Mouse (Mus musculus) intestine, postnatal 0 days (tissue): ENCODE measurements around the gene Aif1l. TPM values are rescaled to one million over a fixed set of nuclear protein-coding genes. Genes with fewer than 3 reads are reported as not detected.
"Not testable (repeated sequence)": the region's sequence is repeated elsewhere in the genome, so short reads cannot be mapped to it uniquely, and the experiment has no call there.

Experiments
- ATAC-seq: fragments of 200-750 bp; cut with Nextera tagmentation; 2 replicates; pipeline ENCODE4 v1.8.0; 2017; ENCODE audit warnings: mild to moderate bottlenecking, moderate TSS enrichment, moderate library complexity
- H3K27ac ChIP-seq: fragments of 300-500 bp; sonication (generic); 2 replicates; pipeline ENCODE4 v1.5.1; 2014; ENCODE audit warnings: mild to moderate bottlenecking, low read depth, low read length, moderate library complexity
- H3K27me3 ChIP-seq: fragments of 300-500 bp; sonication (generic); replicated peaks from 2 replicates; pipeline ENCODE4 v1.6.1; 2014; ENCODE audit warnings: low read length, mixed read lengths; ENCODE audit not compliant: control insufficient read depth, insufficient read depth
- H3K36me3 ChIP-seq: fragments of 300-500 bp; sonication (generic); 2 replicates; pipeline ENCODE4 v1.6.1; 2014; ENCODE audit warnings: mild to moderate bottlenecking, moderate library complexity; ENCODE audit not compliant: control insufficient read depth, insufficient read depth
- H3K4me1 ChIP-seq: fragments of 300-500 bp; sonication (generic); replicated peaks from 2 replicates; pipeline ENCODE4 v1.6.1; 2014; ENCODE audit warnings: antibody characterized with exemption, low read length, mixed read lengths; ENCODE audit not compliant: control insufficient read depth, insufficient read depth
- H3K4me2 ChIP-seq: fragments of 300-500 bp; sonication (generic); replicated peaks from 2 replicates; pipeline ENCODE4 v1.6.1; 2014; ENCODE audit warnings: low read depth, mild to moderate bottlenecking, moderate library complexity
- H3K4me3 ChIP-seq: fragments of 300-500 bp; sonication (generic); 2 replicates; pipeline ENCODE4 v1.5.1; 2014; ENCODE audit warnings: low read depth, low read length
- H3K9ac ChIP-seq: fragments of 300-500 bp; sonication (generic); 2 replicates; pipeline ENCODE4 v1.6.1; 2014; ENCODE audit warnings: mild to moderate bottlenecking, low read depth, low read length
- H3K9me3 ChIP-seq: fragments of 300-500 bp; sonication (generic); 2 replicates; pipeline ENCODE4 v1.6.1; 2016; ENCODE audit warnings: mixed run types; ENCODE audit not compliant: control insufficient read depth
- CTCF ChIP-seq: sonication (generic); IDR thresholded peaks from 2 replicates; pipeline ENCODE4 v1.5.1; 2016; ENCODE audit warnings: low read depth, mild to moderate bottlenecking, control low read depth, antibody characterized with exemption, moderate library complexity
- WGBS: fragments of 180-500 bp; shearing (Covaris S2); extraction: QIAGEN DNeasy Blood & Tissue Kit; methylation state at CpG from one replicate; pipeline ENCODE4 v1.1.7; 2014; 5-methylcytosine and 5-hydroxymethylcytosine counted together
- polyA plus RNA-seq: library from polyadenylated mRNA; unstranded; fragments of >200 nt; fragmentation: Nextera tagmentation; extraction: Ambion mirVana; gene quantifications from 2 replicates; pipeline ENCODE4 v1.2.1, GENCODE M21; 2015

The Aif1l gene
- polyA plus RNA-seq, 1 experiment from 2014 or later = 8.1 TPM

DNA sequence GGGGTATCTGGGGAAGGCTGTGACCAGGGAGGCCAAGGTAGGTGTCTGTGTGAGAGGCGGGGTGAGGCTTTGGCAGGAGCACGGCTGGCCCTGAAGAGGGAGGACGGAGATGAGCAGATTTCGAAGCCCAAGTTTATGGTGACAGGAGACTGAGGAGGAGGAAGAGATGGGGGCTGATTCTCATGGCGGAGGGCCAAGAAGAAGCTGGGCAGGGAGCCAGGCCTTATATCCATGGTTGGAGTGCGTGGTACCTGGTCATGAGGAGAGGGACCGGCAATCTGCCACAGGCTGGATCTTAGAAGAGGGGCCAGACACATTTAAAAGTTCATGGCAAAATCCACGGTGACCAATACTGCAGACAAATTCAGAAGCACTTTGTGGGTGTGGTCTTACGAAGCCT is 43.5 kb upstream of the Aif1l start:
- Histone ChIP-seq H3K4me1 (no peaks in the 10 kb centered on the region), H3K27me3 (no peaks in the 10 kb centered on the region)
- ATAC-seq = no peak

DNA sequence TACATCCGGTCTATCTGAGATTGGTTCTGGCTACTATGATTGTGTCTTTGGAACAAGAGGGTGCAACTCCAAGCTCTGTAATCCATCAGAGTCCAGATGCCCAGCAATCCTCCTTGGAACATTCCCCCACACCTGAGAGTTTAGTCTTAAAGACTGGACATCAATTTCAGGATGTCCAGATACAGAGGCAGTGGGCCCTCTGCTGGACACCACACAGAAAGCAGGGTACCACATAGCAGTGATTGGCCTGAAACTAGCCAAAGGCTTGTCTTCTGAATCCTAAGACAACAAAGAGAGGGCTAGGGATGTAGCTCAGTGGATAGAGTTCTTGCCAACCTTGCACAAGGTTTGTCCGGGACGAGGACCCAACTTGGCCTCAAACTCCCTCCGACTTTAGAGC is 37.4 kb upstream of the Aif1l start:
- no peak overlapping the region for H3K27ac ChIP-seq
- no peaks in the 10 kb centered on the region for H3K9me3 ChIP-seq
- WGBS = 77% methylated on average over 4 of the region's 4 CpGs
- H3K9ac ChIP-seq = no peak overlapping the region
- TF ChIP-seq CTCF = peak; percentile 77
- no peak overlapping the region for H3K4me2 ChIP-seq
- no peak for ATAC-seq
- no peaks in the 10 kb centered on the region for H3K27me3 ChIP-seq
- H3K4me1 ChIP-seq = no peaks in the 10 kb centered on the region
- no peaks in the 10 kb centered on the region for H3K36me3 ChIP-seq
- no peak overlapping the region for H3K4me3 ChIP-seq

More for the DNA sequence above, 43.5 kb upstream of the Aif1l start:
- H3K36me3 ChIP-seq = no peaks in the 10 kb centered on the region
- no peak overlapping the region for H3K4me2 ChIP-seq
- no peak overlapping the region for H3K9ac ChIP-seq
- H3K4me3 ChIP-seq = no peak overlapping the region
- TF ChIP-seq CTCF = no peak
- no peak overlapping the region for H3K27ac ChIP-seq
- WGBS = 65% methylated on average over 9 of the region's 9 CpGs
- no peaks in the 10 kb centered on the region for H3K9me3 ChIP-seq

DNA sequence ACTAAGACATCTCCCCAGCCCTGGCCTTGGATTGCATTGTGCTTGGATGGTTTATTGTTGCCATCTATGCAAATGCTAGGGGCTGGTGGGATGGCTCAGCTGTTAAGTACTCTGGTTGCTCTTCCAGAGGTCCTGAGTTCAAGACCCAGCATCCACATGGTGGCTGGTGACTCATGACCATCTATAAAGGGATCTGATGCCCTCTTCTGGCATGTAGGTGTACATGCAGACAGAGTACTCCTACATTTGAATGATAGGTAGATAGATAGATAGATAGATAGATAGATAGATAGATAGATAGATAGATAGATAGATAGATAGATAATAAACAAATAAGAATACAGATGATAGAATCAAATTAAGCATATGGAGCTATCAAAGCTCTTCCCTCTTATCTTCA is 35.7 kb upstream of the Aif1l start:
- ATAC-seq = not testable (repeated sequence)

DNA sequence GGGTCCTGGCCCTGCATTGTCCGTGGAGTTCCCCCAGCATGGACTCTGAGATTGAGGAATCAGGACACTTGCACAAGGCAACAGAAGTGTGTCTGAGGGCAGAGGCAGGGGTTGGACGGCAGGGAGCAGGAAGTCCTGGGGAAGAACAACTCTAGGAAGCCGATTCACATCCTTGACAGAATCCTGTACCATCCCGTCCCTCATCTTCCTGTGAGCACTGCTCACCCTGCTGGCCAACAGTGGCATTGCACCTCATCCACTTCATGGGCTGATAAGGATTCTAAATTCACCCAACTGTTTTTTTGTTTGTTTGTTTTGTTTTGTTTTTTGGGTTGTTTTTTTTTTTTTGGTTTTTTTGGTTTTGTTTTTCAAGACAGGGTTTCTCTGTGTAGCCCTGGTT is 34.8 kb upstream of the Aif1l start:
- Histone ChIP-seq H3K4me2 (no peak overlapping the region), H3K9ac (no peak overlapping the region), H3K27me3 (no peaks in the 10 kb centered on the region), H3K27ac (no peak overlapping the region), H3K36me3 (no peaks in the 10 kb centered on the region), H3K9me3 (no peaks in the 10 kb centered on the region), H3K4me1 (no peaks in the 10 kb centered on the region), H3K4me3 (no peak overlapping the region)
- no peak for ATAC-seq
- TF ChIP-seq CTCF = peak; percentile 94
- 25% methylated on average over 4 of the region's 4 CpGs for WGBS

More for the DNA sequence above, 35.7 kb upstream of the Aif1l start:
- not testable (repeated sequence) for H3K9ac ChIP-seq, H3K4me1 ChIP-seq, H3K9me3 ChIP-seq, H3K27me3 ChIP-seq, H3K4me2 ChIP-seq, H3K4me3 ChIP-seq, H3K27ac ChIP-seq, H3K36me3 ChIP-seq
- peak; percentile 61 for TF ChIP-seq CTCF

DNA sequence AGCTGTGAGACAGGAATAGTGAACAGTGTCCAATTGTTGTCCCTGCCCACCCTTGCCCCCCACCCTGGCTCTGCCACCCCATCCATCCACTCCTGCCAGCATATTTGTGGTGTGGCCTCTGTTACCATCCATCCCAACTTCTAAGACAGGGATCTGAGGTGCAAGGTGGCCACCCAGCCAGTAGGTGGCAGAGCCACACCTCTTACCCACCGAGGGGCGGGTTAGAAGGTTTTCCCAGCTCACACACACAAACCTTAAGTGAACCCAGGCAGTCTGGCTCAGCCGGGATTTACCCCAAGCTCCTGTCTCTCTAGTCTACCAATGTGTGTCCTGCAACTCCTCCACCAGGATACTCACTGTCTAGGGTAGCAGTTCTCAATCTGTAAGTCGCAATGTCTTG is 32.3 kb upstream of the Aif1l start:
- Histone ChIP-seq H3K9me3 (no peaks in the 10 kb centered on the region), H3K4me3 (no peak overlapping the region), H3K27ac (no peak overlapping the region), H3K27me3 (no peaks in the 10 kb centered on the region), H3K4me2 (no peak overlapping the region), H3K9ac (no peak overlapping the region), H3K36me3 (no peaks in the 10 kb centered on the region), H3K4me1 (no peaks in the 10 kb centered on the region)
- no peak for ATAC-seq
- WGBS = 20% methylated on average over 4 of the region's 4 CpGs
- peak; percentile 77 for TF ChIP-seq CTCF

DNA sequence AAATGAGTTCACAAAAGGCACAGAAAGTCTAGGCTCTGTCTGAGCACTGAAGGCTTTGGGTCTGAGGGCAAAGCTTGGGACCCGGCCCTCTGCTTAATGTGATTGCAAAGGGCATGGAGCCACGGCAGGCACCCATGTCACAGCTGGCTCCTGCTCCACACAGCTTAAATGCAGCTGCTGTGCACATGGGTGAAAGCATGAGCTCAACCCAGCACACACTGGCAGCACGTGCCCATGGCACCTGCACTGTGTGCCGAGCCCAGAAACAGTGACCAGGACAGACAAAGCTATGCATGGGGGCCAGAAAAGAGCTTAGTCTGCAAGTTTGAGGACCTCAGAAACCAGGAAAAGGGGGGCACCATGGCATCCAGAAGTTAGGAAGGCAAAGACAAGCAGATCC is 26.3 kb upstream of the Aif1l start:
- no peaks in the 10 kb centered on the region for H3K9me3 ChIP-seq
- 79% methylated on average over 4 of the region's 4 CpGs for WGBS
- TF ChIP-seq CTCF = no peak

DNA sequence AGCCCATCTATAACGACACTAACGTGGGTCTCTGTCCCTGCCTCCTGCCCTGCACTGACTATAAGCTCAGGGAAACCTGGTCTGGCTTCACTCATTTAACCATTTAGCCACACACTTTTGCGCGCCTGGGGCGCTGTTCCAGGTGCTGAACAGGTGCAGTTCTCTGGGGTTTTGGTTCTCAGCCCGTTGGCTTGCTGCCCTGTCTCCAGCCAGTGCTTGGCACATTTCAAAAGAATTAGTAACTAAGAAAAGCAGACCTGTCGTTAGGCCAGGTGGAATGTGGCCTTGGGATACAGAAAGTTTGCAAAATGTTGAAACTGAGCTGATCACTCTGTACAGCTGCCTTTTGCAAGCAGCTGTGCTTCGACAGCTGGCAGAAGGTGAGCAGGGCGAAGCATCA is 25.1 kb upstream of the Aif1l start:
- H3K36me3 ChIP-seq = no peaks in the 10 kb centered on the region
- no peaks in the 10 kb centered on the region for H3K27me3 ChIP-seq
- no peak overlapping the region for H3K9ac ChIP-seq
- no peak overlapping the region for H3K4me2 ChIP-seq
- no peak for ATAC-seq
- no peaks in the 10 kb centered on the region for H3K9me3 ChIP-seq
- 22% methylated on average over 9 of the region's 9 CpGs for WGBS
- TF ChIP-seq CTCF = no peak
- no peaks in the 10 kb centered on the region for H3K4me1 ChIP-seq
- no peak overlapping the region for H3K27ac ChIP-seq
- H3K4me3 ChIP-seq = no peak overlapping the region

More for the DNA sequence above, 26.3 kb upstream of the Aif1l start:
- Histone ChIP-seq H3K4me3 (no peak overlapping the region), H3K36me3 (no peaks in the 10 kb centered on the region), H3K4me1 (no peaks in the 10 kb centered on the region), H3K27me3 (no peaks in the 10 kb centered on the region), H3K4me2 (no peak overlapping the region), H3K9ac (no peak overlapping the region), H3K27ac (no peak overlapping the region)
- ATAC-seq = no peak
